Mouse (Mus musculus): ENCODE measurements around the gene Svop.

GRCm38 (mm10) chr5:114045134-114045533 lies 46.2 kb downstream of the Svop start:
- no peak for TF ChIP-seq MYOG (IDR thresholded peaks at IDR 0.05; ENCODE audit: control insufficient read depth, extremely low read depth, insufficient read length)
- no peak for TF ChIP-seq CTCF (IDR thresholded peaks at IDR 0.05; ENCODE audit: control insufficient read depth, insufficient read depth, insufficient read length)
- TF ChIP-seq USF1 (IDR thresholded peaks at IDR 0.05; ENCODE audit: low read depth): no peak
- TF ChIP-seq MAX (IDR thresholded peaks at IDR 0.05): no peak

All from C2C12 (cell line).